Mouse (Mus musculus) liver, adult 2 months (tissue): ENCODE measurements around the gene Igdcc4.
"Not testable (repeated sequence)": the region's sequence is repeated elsewhere in the genome, so short reads cannot be mapped to it uniquely, and the experiment has no call there.

Experiments
- CTCF ChIP-seq: fragments of 200-500 bp; IDR thresholded peaks from 2 replicates; pipeline ENCODE4 v1.5.1; 2011; ENCODE audit warnings: low read depth, low read length, control low read depth
- POLR2A ChIP-seq: fragments of 200-500 bp; IDR thresholded peaks from 2 replicates; pipeline ENCODE4 v1.6.1; 2011; ENCODE audit warnings: low read length, control low read depth; ENCODE audit not compliant: insufficient read depth; ENCODE audit errors: extremely low read depth

DNA sequence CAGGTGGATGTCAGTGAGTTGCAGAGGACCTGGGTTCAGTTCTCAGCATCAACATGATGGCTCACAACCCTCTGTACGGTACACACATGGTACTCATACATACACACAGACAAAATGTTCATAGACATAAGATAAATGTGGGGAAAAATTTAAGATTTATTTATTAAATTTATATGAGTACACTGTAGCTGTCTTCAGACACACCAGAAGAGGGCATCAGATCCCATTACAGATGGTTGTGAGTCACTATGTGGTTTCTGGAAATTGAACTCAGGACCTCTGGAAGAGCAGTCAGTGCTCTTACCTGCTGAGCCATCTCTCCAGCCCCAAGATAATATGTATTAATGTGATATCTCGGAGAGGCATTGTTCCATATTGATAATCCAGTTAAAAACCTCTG lies 21.1 kb upstream of the Igdcc4 start:
- TF ChIP-seq POLR2A, CTCF: not testable (repeated sequence)
